Mouse (Mus musculus): Measurements from ENCODE around the gene Nptxr. TPM values are rescaled to one million over a fixed set of nuclear protein-coding genes. Genes with fewer than 3 reads are reported as not detected.
A peak's percentile ranks its signal among the peaks of the same experiment; 100 is the strongest.

Nptxr gene
- polyA plus RNA-seq, 1 experiment from 2014 or later: 1.2 TPM

GRCm38 (mm10) chr15:79803533-79804351 is 824 bp downstream of the Nptxr start:
- Histone ChIP-seq H3K9ac (replicated peaks; ENCODE audit: low read depth) (0 out of 2 replicates have a peak overlapping the region, but pooled peaks have one; percentile 16), H3K27ac (ENCODE audit: low read length) (no peak overlapping the region), H3K36me3 (ENCODE audit: insufficient read depth, low read length) (no peaks in the 10 kb centered on the region), H3K27me3 (replicated peaks; ENCODE audit: insufficient read depth, low read length) (peaks cover 48% of the 10 kb centered on the region), H3K4me1 (ENCODE audit: insufficient read depth, low read depth, low read length) (peaks cover 6% of the 10 kb centered on the region; the same call in 1 of the 2 replicates), H3K4me3 (ENCODE audit: low read depth, low read length) (peak overlapping the region; percentile 54), H3K4me2 (replicated peaks; ENCODE audit: low read depth, low read length) (peak overlapping the region; percentile 95), H3K9me3 (ENCODE audit: low read length) (no peaks in the 10 kb centered on the region)
- TF ChIP-seq EP300 (IDR thresholded peaks at IDR 0.05) (no peak), CTCF (IDR thresholded peaks at IDR 0.05) (peak; percentile 28)
- WGBS: 5% methylated on average over 78 of the region's 81 CpGs
- ATAC-seq: peak; percentile 49
- peak; percentile 13 for DNase-seq (ENCODE audit: low spot score)

DNA sequence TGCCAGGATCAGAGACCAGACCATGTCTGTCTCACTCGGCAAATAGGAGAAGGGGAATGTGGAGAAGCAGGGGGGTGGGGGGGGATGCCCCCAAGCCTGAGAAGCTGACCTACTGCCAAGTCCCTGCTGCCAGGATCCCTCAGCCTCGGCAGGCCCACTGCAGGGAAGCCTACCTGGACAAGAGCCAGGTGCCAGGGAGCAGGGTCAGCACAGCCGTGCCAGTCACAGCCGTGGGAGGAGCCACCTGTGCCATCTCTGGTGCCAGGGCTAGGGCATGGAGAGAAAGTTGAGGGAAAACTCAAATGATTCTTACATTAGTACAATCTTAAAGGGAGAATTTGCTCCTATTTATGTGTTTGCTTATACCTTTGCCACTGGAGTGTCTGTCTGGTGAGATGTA is 2.3 kb downstream of the Nptxr start:
- ATAC-seq: no peak
- 36% methylated on average over 4 of the region's 4 CpGs for WGBS
- H3K4me2 ChIP-seq (replicated peaks; ENCODE audit: low read depth, low read length): no peak overlapping the region
- H3K4me1 ChIP-seq (ENCODE audit: insufficient read depth, low read depth, low read length): peaks cover 6% of the 10 kb centered on the region; the same call in 1 of the 2 replicates
- no peak overlapping the region for H3K27ac ChIP-seq (ENCODE audit: low read length)
- no peak overlapping the region for H3K9ac ChIP-seq (replicated peaks; ENCODE audit: low read depth)
- no peak for DNase-seq (ENCODE audit: low spot score)
- H3K27me3 ChIP-seq (replicated peaks; ENCODE audit: insufficient read depth, low read length): peaks cover 43% of the 10 kb centered on the region
- no peak overlapping the region for H3K4me3 ChIP-seq (ENCODE audit: low read depth, low read length)
- no peaks in the 10 kb centered on the region for H3K9me3 ChIP-seq (ENCODE audit: low read length)
- H3K36me3 ChIP-seq (ENCODE audit: insufficient read depth, low read length): no peaks in the 10 kb centered on the region
- TF ChIP-seq EP300 (IDR thresholded peaks at IDR 0.05): no peak
- no peak for TF ChIP-seq CTCF (IDR thresholded peaks at IDR 0.05)

- Histone ChIP-seq H3K9me3 (ENCODE audit: low read length) (no peaks in the 10 kb centered on the region), H3K9ac (replicated peaks; ENCODE audit: low read depth) (no peak overlapping the region), H3K4me2 (replicated peaks; ENCODE audit: low read depth, low read length) (no peak overlapping the region), H3K36me3 (ENCODE audit: insufficient read depth, low read length) (no peaks in the 10 kb centered on the region), H3K4me1 (ENCODE audit: insufficient read depth, low read depth, low read length) (peaks cover 6% of the 10 kb centered on the region; the same call in 1 of the 2 replicates), H3K27ac (ENCODE audit: low read length) (no peak overlapping the region), H3K4me3 (ENCODE audit: low read depth, low read length) (no peak overlapping the region), H3K27me3 (replicated peaks; ENCODE audit: insufficient read depth, low read length) (peaks cover 41% of the 10 kb centered on the region)
- TF ChIP-seq EP300 (IDR thresholded peaks at IDR 0.05): no peak
- no peak for TF ChIP-seq CTCF (IDR thresholded peaks at IDR 0.05)
- 56% methylated on average over 2 of the region's 2 CpGs for WGBS
- ATAC-seq (no peak), DNase-seq (ENCODE audit: low spot score) (no peak)
These were observed 2.9 kb downstream of the Nptxr start for GRCm38 (mm10) chr15:79801646-79802045.

- TF ChIP-seq EP300 (IDR thresholded peaks at IDR 0.05) (no peak), CTCF (IDR thresholded peaks at IDR 0.05) (no peak)
- Histone ChIP-seq H3K27ac (ENCODE audit: low read length) (no peak overlapping the region), H3K4me3 (ENCODE audit: low read depth, low read length) (no peak overlapping the region), H3K9ac (replicated peaks; ENCODE audit: low read depth) (no peak overlapping the region), H3K9me3 (ENCODE audit: low read length) (no peaks in the 10 kb centered on the region), H3K27me3 (replicated peaks; ENCODE audit: insufficient read depth, low read length) (peaks cover 33% of the 10 kb centered on the region), H3K4me2 (replicated peaks; ENCODE audit: low read depth, low read length) (no peak overlapping the region), H3K36me3 (ENCODE audit: insufficient read depth, low read length) (no peaks in the 10 kb centered on the region), H3K4me1 (ENCODE audit: insufficient read depth, low read depth, low read length) (peaks cover 6% of the 10 kb centered on the region; the same call in 1 of the 2 replicates)
- DNase-seq (ENCODE audit: low spot score): no peak
- WGBS: 61% methylated on average over 11 of the region's 11 CpGs
- ATAC-seq: no peak
These were observed 3.9 kb downstream of the Nptxr start for GRCm38 (mm10) chr15:79800701-79801100.

GRCm38 (mm10) chr15:79798591-79798990 is 6.0 kb downstream of the Nptxr start:
- H3K9me3 ChIP-seq (ENCODE audit: low read length): no peaks in the 10 kb centered on the region

DNA sequence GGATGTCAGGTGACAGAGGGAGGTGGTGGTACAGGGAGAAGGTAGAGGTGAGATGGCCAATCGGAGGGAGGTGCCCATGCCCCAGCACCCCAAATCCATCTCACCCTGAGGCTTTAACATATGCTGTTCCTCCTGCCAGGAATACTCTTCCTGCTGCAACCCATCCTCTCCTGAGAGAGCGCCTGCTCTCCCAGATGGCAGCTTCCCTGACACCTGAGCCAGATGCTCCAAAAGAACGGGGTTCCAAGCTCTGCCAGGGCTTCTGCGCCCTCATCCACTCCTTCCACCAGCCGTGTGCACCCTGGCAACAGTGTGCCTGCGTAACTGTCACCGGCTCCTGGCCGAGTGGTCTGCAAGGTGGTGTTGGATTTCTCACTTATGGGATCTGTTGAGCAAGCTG is 6.9 kb downstream of the Nptxr start:
- DNase-seq (ENCODE audit: low spot score): no peak
- no peaks in the 10 kb centered on the region for H3K4me1 ChIP-seq (ENCODE audit: insufficient read depth, low read depth, low read length)
- no peaks in the 10 kb centered on the region for H3K36me3 ChIP-seq (ENCODE audit: insufficient read depth, low read length)
- WGBS: 67% methylated on average over 8 of the region's 8 CpGs
- H3K9ac ChIP-seq (replicated peaks; ENCODE audit: low read depth): no peak overlapping the region
- H3K9me3 ChIP-seq (ENCODE audit: low read length): no peaks in the 10 kb centered on the region
- no peak overlapping the region for H3K27ac ChIP-seq (ENCODE audit: low read length)
- TF ChIP-seq CTCF (IDR thresholded peaks at IDR 0.05) (no peak), EP300 (IDR thresholded peaks at IDR 0.05) (no peak)
- ATAC-seq: no peak
- H3K27me3 ChIP-seq (replicated peaks; ENCODE audit: insufficient read depth, low read length): peaks cover 6% of the 10 kb centered on the region
- H3K4me2 ChIP-seq (replicated peaks; ENCODE audit: low read depth, low read length): no peak overlapping the region
- no peak overlapping the region for H3K4me3 ChIP-seq (ENCODE audit: low read depth, low read length)

More at GRCm38 (mm10) chr15:79798591-79798990, 6.0 kb downstream of the Nptxr start:
- H3K4me2 ChIP-seq (replicated peaks; ENCODE audit: low read depth, low read length): no peak overlapping the region
- H3K4me1 ChIP-seq (ENCODE audit: insufficient read depth, low read depth, low read length): 0 out of 2 replicates have a peak, but pooled peaks cover 3% of the 10 kb centered on the region
- no peak for ATAC-seq
- H3K27ac ChIP-seq (ENCODE audit: low read length): no peak overlapping the region
- H3K36me3 ChIP-seq (ENCODE audit: insufficient read depth, low read length): no peaks in the 10 kb centered on the region
- DNase-seq (ENCODE audit: low spot score): no peak
- TF ChIP-seq CTCF (IDR thresholded peaks at IDR 0.05) (no peak), EP300 (IDR thresholded peaks at IDR 0.05) (no peak)
- H3K27me3 ChIP-seq (replicated peaks; ENCODE audit: insufficient read depth, low read length): peaks cover 15% of the 10 kb centered on the region
- H3K9ac ChIP-seq (replicated peaks; ENCODE audit: low read depth): no peak overlapping the region
- WGBS: 85% methylated on average over 10 of the region's 10 CpGs
- no peak overlapping the region for H3K4me3 ChIP-seq (ENCODE audit: low read depth, low read length)

All from lung, postnatal 0 days (tissue).